Mouse (Mus musculus) brown adipose tissue, adult 24 weeks (tissue): ENCODE data around the gene Pip5k1c. TPM values are rescaled to one million over a fixed set of nuclear protein-coding genes. Genes with fewer than 3 reads are reported as not detected.

ENCODE experiments used
- H3K27ac ChIP-seq: fragments of 200-500 bp; replicated peaks from 2 replicates; pipeline ENCODE4 v1.5.1; 2012; ENCODE audit warnings: low read depth, mild to moderate bottlenecking, low read length
- H3K4me1 ChIP-seq: fragments of 200-500 bp; 2 replicates; pipeline ENCODE4 v1.6.1; 2012; ENCODE audit warnings: low read length, mixed read lengths; ENCODE audit not compliant: control insufficient read depth, insufficient read depth, insufficient read length
- H3K4me3 ChIP-seq: fragments of 200-500 bp; 2 replicates; pipeline ENCODE4 v1.5.1; 2012; ENCODE audit warnings: low read depth, mild to moderate bottlenecking, low read length, moderate library complexity; ENCODE audit not compliant: insufficient read depth
- polyA plus RNA-seq: library from polyadenylated mRNA; stranded (reverse); fragments of >200 nt; gene quantifications from 2 replicates; pipeline ENCODE4 v1.2.4, GENCODE M21; 2012; ENCODE audit not compliant: missing spikeins, insufficient read depth, insufficient read length

Gene Pip5k1c
- polyA plus RNA-seq = 10.6 and 12.4 TPM in 2 replicates

DNA sequence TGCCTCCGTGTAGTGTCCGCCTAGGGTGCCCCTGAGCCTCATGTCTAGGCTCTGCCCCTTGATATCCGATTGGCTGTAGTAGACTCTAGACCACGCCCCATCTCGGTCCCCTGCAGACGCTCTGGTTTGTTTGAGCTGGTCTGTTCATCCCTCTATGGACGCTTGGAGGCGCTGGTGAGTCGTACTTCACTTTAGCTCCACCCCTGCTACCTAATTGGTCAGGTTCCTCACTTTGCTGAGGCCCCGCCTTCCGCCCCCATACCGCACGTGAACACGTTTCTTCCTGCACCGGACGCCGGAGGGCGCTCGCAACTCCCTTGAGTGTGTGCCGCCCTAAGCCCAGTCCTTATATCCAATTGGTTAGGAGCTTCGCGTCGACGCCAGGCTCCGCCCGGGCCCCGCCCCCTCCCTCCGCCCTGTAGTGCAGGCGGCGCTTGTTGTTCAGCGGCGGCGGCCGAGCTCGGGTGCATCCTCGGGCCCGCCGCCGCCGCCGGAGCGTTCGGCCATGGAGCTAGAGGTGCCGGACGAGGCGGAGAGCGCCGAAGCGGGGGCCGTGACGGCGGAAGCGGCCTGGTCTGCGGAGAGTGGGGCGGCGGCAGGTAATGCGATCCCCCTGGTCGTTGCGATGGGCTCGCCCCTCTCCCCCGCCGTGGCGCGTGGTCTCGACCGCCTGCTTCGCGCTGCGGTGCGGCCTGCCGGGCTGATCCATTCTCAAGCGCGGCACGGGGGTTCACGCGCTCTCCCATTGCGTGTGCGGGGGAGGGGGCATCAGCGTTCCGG, at the start of gene Pip5k1c:
Gene Pip5k1c (plus strand): TSS at position 410 of the 780 bp plus-strand sequence.
- peak within 1 kb of the TSS; percentile 36; the same call in 1 of the 2 replicates for H3K27ac ChIP-seq
- peaks cover 15% of the 10 kb centered on the region for H3K4me1 ChIP-seq
- peak within 1 kb of the TSS; percentile 73 for H3K4me3 ChIP-seq

DNA sequence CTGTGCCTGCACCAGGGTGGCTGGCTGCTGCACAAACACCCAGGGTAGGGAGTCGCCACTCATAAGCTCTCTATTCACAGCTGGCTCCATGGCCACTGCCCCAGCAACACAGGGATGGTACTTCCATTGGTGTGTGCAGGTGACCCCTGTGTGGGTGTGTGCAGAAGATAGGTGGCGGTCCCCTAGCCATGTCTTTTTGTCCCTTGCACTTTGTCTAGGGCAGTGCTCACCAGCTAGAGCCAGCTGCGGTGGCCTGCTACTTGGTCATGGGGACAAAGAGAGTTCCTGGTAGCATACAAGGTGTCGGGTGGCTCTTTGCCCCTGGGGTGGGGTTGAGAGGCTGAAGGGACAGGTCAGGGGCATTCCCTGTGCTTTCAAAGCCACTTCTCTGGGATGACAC, 48.6 kb upstream of the Pip5k1c start:
- Histone ChIP-seq H3K4me3 (no peak overlapping the region), H3K27ac (no peak overlapping the region), H3K4me1 (no peaks in the 10 kb centered on the region)

DNA sequence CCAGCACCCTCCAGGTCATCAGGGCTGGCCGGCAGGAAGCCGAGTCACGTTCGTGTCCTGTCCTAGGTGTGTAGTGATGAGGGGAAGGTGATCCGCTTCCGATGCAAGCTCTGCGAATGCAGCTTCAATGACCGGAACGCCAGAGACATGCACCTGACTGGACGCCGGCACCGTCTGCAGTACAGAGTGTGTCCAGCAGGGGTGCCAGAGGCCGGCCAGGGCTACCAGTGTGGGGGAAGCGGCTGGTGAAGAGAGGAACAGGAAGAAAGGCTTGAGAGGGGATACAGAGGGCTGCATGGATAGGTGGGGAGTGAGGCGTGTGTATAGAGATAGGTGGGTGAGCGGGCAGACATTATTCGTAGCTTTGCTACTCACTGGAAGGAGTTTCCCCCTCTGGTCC, 48.2 kb upstream of the Pip5k1c start:
- Histone ChIP-seq H3K27ac (no peak overlapping the region), H3K4me3 (no peak overlapping the region), H3K4me1 (no peaks in the 10 kb centered on the region)

DNA sequence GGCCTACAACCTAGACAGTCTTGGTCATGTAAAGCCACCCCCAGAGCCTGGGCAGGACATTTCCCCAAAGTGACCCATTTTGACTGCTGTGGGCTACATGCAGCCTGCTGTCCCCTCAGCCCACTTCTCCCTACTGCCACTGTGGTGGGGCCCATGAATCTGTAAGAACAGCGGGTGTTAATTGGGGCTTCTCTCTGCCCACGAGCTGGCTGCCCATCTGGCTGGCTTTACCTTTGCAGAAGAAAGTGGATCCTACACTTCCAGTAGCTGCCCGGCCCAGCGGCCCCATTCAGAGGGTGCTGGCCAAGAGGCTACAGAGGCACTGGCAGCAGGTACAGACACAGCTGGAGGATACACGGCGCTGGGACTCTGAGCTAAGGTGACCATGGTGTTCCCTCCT, 47.6 kb upstream of the Pip5k1c start:
- H3K4me3 ChIP-seq = no peak overlapping the region
- no peaks in the 10 kb centered on the region for H3K4me1 ChIP-seq
- no peak overlapping the region for H3K27ac ChIP-seq

DNA sequence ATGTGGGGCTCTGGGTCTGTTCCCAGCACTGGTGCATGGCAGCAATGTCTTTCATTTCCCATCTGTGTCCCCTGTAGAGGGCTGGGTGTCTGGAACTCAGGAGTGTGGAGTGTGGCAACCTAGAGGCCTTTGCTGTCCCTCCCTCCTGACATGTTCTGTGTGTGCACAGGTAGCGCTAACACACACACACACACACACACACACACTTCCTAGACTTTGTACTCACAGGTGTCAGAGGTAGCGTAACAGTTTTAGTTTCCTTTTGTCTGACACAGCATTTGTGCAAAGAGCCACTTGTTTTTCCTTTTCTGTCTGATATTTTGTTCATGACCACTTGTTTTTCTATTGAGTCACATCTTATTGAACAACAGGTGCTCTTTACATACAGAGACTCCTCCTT, 45.0 kb upstream of the Pip5k1c start:
- Histone ChIP-seq H3K4me1 (no peaks in the 10 kb centered on the region), H3K27ac (no peak overlapping the region), H3K4me3 (no peak overlapping the region)

DNA sequence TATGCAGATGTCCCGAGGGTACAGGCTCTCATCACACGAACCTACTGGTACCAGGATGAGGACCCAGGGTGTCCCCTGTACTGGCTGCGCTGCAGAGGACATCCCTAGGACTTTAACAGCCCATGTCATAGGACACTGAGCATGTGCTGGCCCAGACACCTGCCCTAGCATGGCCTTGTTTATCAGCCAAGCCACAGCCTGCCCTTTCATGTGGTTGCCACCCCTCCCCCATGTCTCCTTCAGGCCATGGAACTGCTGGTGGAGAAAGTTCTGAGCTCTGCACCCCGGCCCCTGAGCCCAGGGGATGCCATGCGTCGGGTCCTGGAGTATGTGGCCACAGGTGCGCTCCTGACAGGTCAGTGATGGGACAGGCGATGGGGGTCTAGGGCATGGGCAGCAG, 43.3 kb upstream of the Pip5k1c start:
- H3K27ac ChIP-seq = no peak overlapping the region
- no peak overlapping the region for H3K4me3 ChIP-seq
- H3K4me1 ChIP-seq = no peaks in the 10 kb centered on the region

DNA sequence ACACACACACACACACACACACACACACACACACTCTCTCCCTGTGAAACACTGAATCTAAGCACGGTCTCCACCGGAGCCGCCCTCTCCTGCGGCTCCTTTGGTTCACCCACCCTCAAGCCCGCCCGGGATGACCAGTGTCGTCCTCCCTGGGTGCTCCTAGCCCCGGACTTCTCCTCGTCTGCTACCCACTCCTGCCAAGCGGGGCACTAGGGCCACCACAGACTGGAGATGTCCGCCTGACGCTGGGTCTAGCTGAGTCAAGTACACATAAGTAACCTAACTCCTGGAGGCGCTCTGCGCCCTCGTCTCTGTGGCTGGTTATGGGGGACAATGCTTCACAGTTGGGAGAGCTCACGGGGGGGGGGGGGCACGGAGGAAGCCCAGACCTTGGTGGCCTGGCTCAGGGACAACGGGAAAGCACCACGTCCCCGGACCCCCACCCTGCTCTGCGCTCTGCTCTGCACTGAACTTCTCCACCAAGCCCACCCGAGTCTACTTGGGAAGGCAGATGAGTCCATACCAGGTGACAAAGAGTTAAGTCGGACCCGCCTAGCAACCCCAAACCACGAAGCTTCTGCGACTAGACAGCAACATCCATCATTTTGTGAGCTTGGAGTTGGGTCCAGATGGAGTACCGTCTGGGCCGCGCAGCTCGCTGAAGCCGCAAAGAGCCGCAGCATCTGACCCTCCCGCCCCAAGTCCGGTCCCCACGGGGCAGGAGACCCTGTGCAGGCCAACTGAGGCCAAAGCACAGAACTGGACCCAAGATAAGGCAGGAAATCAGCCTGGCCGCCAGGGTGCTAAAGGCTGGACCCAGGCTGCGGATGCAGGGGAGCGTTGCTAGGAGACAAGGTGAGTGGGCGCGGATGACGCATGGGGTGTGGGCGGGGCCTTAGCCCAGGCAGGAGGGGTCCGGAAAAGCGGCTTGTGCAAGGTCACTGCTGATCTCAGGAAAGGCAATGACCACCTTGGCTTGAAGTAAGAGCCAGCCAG, 40.0 kb upstream of the Pip5k1c start, which contains the start of gene Matk:
Gene Matk (plus strand): TSS at position 512 of the 996 bp plus-strand sequence.
- no peaks in the 10 kb centered on the region for H3K4me1 ChIP-seq
- H3K4me3 ChIP-seq = no peak within 1 kb of the TSS
- H3K27ac ChIP-seq = no peak within 1 kb of the TSS

DNA sequence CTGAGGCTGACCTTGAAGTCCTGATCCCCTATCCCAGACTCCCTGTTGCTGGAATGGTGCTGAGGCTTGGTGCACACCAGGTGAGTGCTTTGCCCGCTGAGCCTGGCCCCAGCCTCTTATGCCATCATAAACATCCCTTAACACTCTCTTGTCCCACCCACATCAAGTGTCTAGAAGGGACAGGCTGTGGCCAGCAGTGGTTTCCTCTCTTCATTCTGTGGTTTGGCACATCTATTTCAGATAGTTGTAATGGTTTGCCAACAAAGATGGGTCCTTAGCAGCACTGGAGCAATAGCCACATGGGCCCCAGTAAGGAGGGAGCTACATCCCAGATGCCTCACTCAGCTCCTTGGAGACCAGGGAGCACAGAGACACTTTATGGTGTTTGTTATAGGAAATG, 37.9 kb upstream of the Pip5k1c start:
- Histone ChIP-seq H3K4me1 (no peaks in the 10 kb centered on the region), H3K4me3 (no peak overlapping the region), H3K27ac (no peak overlapping the region)

DNA sequence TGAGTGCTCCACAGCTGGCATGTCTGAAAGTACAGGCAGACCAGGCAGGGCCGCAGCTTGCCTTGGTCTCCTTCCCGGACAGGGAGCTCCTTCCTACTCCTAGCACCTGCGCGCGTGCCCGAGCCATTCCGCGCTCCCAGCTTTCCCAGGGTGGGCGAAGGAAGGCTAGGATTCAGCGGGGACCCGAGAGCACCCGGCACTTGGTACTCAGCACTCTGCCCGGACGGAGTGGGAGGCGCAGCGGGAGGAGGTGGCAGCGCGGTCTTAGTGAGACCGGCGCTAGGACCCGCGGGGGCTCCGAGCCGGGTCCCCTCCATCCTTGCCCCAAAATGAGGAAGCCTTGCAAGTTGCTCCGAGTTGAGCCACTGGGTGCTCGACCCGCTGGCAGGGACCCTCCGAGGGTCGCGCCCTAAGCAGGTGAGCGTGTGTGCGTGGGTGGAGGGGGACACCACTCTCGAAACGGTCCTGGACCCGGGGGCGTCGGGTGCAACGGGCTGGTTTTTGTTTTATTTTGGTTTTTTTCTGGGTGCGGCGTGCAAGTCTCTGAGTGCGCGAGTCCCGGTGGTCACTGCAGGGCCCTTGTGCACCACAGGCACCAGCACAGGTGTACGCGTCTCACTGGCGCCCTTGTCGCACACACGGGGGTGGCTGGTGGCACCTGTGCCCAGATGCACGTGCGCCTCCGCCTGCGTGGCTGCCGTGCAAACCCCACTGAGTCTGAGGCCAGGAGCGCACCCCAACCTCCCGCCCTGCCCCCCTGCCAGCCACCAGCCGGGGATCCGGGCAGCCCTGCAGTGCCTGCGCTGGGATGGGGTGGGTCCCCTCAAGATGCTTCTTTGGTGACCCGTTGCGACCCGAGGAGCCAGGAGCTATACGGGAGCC, 35.4 kb upstream of the Pip5k1c start:
- H3K4me3 ChIP-seq = peak overlapping the region; percentile 28; the same call in 1 of the 2 replicates
- H3K27ac ChIP-seq = no peak overlapping the region
- H3K4me1 ChIP-seq = no peaks in the 10 kb centered on the region

DNA sequence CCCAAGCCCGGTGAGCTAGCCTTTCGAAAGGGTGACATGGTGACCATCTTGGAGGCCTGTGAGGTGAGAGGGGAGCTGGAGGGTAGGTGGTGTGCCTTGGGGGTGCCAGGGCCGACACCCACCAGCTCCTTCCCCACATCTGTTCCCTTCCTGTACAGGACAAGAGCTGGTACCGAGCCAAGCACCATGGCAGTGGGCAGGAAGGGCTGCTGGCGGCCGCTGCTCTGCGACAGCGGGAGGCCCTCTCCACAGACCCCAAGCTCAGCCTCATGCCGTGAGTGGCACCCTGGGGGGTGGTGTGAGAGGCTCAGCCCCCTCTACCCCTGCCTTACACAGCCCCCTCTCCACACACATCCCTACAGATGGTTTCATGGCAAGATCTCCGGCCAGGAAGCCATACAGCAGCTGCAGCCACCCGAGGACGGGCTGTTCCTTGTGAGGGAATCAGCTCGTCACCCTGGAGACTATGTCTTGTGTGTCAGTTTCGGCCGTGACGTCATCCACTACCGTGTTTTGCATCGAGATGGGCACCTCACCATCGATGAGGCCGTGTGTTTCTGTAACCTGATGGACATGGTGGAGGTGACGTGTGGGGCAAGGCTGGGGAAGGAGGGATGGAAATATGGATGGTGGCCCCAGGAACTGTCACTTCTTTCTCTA, 33.4 kb upstream of the Pip5k1c start:
- Histone ChIP-seq H3K4me1 (no peaks in the 10 kb centered on the region), H3K27ac (no peak overlapping the region), H3K4me3 (no peak overlapping the region)

DNA sequence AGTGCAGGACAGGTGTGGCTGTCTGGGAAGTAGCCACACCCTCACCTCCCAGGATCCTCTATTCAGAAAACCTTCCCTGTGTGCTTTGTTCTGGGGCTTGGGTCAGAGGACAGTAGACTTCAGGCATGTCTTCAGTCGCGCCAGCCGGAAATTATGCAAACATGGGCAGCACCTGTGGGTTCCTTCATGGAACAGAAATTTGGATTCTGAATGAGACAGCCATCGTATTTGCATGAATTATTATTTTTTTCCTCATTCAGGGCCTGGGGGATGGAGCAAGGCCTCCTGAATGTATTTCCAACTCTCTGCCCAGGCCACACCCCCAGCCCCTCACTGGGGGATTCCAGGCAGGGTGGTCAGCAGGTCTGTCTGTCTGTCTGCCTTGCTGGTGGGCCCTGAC, 31.7 kb upstream of the Pip5k1c start:
- Histone ChIP-seq H3K27ac (no peak overlapping the region), H3K4me3 (no peak overlapping the region), H3K4me1 (no peaks in the 10 kb centered on the region; the same call in 1 of the 2 replicates)

DNA sequence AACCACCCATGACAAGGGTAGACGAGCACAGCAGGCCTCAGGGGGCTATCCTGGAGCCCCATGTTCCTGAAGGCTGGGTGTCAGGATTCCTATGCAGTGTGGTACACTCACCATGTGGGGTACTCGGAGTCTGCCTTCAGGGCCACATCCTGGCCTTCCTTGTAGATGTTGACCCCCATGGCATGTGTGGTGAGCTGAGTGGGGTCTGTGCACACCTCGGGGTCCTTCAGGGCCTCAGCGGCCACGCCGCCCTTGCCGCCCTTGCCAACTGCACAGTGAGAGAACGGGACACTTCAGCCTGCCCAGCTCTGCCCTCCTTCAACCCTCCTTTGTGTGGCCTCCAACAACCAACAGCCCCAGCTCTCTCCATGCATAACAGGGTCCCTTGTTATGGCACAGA, 27.2 kb upstream of the Pip5k1c start:
- H3K4me3 ChIP-seq = no peak overlapping the region
- no peak overlapping the region for H3K27ac ChIP-seq
- peaks cover 8% of the 10 kb centered on the region; the same call in 1 of the 2 replicates for H3K4me1 ChIP-seq

DNA sequence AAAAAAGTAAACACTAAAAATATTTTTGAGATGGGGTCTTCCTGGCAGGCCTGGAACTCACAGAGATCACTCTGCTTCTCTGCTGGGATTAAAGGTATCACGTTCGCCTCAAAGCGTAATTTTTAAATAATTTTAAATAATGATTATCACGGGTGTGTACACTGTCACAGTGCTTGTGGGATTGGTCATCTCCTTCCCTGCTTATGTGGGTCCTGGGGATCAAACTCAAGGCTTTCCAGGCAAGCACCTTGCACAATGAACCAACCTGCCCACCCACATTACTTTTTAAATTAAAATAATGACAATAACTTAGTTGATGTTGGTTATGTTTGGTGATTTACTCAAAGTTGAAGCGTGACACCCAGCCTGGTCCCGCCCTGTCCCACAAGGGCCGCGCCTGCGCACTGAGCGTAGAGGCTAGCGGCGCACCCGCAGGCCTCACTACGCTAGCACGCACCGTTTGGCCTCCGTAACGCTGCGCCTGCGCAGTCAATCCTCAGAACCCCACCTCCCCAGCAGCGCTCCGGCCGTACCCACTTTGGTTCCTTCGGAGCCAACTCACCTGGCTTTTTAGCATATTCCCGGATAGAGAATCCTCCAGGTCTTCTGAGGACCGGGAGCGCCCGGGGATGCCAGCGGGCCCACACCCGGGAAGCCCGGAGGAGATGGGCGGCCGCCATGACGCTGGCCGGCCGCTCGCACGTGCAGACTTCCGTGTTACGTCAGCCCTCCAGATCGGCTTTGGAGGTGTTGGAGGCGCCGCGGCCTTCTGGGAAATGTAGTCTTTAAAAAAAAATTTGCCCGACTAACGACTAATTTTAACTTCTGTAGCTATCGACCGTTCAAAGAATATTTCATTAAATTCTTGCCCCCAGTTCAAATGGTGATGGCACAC, 26.3 kb upstream of the Pip5k1c start, which contains the start of the genes Mrpl54 and Apba3:
Gene Mrpl54 (minus strand): TSS at position 724 of the 895 bp plus-strand sequence.
Gene Apba3 (plus strand): TSS at position 750 of the 895 bp plus-strand sequence.
- Histone ChIP-seq H3K4me1 (peaks cover 8% of the 10 kb centered on the region; the same call in 1 of the 2 replicates), H3K4me3 (peak within 1 kb of the TSS; percentile 84)

More for the DNA sequence above, 26.3 kb upstream of the Pip5k1c start, which contains the start of the genes Mrpl54 and Apba3:
- peak within 1 kb of the TSS; percentile 97 for H3K27ac ChIP-seq
